Mouse (Mus musculus): ENCODE results near the gene Wdr13.
"Not testable (repeated sequence)": the region's sequence is repeated elsewhere in the genome, so short reads cannot be mapped to it uniquely, and the experiment has no call there.

Wdr13 gene

DNA sequence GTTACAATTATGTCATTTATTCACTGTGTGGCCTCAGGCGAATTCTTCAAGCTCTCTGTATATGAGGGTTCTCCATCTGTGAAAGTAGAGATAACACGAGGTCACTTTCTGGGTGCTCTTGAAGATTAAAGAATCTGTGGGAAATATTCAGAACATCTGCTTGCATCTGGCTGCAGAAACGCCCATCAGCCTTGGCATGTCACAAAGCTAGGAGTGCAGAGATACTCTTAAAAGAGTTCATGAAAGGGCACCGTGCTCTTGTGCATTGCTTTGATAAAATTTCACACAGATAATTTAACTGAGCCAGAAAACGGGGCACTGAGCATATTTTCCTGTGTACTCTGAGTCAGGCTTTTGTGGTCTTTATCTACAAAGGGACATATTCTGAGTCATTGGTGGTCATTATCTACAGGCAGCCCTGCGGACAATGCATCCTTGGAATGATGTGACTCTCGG, 30.5 kb downstream of the Wdr13 start:
- DNase-seq = no peak

DNA sequence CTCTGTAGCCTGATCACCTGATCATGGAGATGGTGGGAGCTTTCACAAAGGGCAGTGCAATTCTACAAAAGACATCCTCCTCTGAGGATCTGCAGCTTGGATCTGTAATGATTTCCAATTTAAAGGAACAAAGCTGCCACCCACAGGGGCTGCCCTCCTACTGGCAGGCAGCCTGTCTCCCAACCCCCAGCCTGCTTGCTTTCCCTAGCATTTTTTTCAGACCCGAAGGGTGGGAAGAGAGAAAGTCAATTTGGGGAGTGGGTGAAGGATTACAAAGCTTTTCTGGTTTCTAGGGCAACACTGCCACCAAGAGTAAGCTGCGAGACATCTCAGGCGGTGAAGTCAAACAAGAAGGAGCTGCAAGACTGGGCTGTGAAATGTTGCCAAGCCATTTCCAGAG, 31.7 kb downstream of the Wdr13 start:
- DNase-seq = no peak

DNA sequence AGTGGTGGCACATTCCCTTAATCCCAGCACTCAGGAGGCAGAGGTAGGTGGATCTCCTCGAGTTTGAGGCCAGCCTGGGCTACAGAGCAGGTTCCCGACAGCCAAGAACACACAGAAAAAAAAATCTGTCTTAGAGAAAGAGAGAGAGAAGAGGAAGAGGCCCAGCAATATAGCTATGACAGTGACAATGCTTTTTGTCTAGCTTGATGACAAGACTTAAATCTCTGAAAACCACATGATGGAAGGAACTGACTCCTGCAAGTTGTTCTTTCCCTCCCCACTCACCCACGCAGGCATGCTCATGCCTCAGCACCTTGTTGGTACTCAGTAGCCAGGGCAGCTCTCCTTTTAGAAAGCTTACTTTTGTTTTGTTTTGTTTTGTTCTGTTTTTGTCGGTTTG, 33.3 kb downstream of the Wdr13 start:
- DNase-seq = no peak

DNA sequence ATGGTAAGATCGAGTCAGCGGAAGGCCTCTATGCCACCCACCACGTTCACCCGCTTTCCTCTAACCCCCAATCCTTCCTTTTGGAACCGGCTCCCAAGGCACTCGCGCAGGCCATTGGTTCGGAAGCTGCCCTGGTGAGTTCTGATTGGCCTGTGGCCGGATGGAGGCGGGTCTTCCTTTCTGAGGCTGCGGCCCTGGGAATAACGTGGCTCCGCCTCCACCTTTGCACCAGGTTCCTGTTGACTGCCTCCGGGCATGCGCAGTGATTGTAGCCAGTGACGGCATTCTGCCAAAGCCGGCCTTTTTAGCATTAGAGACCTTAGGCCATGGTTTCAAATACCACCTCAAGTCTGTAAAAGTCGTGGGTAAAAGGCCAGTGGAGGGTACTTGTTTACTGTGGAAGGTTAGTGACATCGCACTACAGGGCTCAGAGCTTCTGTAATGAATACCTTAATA, 35.9 kb downstream of the Wdr13 start:
- DNase-seq = peak; percentile 89 to 91

DNA sequence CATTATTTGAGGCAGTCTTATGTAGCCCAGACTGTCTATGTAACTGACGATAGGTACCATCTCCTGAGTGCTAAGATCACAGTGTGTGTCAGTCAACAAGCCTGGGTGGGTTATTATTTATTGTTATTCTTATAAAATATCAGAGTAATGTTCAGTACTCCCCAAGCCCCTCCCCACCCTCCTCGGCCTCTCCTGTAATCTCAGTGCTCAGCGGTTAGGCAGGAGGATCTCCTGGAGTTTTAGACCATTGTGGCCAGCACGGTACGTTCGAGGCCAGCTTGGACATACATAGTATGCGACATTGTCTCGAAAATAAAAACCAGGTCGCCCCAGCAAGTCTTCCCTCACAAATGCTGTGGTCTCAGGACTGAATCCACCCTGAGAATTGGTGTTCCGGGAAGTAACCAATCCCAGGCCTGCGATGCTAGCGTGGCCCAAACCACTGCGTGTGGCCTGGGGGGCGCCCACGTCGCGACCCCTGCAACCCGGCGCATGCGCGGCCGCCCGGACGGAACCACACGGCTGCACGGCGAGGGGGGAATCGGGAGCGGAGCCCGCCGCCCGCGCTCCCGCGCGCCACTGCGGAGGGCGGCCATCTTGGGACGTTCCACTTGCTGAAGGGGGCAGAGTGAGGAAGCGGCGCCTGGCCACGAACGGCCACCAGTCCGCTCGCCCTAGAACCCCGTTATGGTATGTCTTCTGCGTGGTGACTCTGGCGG, 36.5 kb downstream of the Wdr13 start:
- DNase-seq = peak; percentile 73 to 87

DNA sequence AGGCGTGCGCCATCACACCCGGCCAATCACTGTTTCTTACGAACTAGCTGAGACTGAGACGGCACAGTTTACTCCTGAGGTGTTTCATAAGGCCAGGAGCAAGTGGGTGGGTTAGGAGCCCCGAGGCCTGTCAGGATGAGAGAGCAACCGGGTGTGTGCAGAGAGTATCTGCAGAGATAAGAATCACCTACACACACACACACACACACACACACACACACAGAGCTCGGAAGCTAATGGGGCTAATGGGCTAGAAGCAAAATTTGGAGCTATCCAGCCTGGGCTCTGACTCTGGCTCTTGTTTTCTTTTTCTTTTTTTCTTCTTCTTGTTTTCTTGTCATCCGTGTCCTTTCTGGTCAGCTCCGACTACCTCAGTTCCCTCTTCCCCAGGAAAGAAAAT, 37.1 kb downstream of the Wdr13 start:
- no peak for DNase-seq

DNA sequence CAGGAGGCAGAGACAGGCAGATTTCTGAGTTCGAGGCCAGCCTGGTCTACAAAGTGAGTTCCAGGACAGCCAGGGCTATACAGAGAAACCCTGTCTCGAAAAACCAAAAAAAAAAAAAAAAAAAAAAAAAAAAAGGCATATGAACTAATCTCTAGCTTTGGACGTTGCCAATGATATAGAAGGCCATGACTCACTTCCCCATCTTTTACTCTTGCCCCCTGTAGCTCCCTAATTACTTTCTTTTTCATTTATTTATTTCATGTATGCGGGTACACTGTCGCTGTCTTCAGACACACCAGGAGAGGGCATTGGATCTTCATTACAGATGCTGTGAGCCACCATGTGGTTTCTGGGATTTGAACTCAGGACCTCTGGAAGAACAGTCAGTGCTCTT, 41.7 kb downstream of the Wdr13 start:
- DNase-seq = not testable (repeated sequence)

DNA sequence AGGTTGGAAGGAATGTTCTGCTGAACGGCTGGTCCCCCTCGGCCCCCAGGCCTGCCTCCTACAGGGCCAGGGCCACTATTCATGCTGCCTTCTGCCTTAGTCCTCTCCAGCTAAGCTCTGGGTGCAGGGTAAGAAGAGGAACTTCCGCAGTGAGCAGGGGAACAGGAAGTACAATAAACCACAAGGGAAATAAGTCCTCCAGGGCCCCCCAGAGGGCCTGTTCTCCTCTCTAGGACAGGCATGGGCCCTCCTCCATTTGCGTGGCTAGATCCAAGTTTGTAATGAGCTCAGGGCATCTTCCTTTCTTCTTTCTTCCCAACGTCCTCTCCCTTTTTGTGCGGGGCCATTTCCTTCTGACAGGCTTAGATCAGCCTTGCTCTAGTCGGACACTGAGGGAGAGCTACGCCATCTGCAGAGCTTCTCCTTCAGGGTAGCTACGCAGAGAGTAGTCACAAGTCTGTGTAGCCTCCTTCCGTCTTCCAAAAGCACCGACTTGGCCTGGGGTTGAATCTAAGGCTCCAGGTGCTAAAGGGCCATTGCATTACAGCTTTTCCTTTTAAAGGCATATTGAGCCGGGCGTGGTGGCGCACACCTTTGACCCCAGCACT, 42.2 kb downstream of the Wdr13 start, which contains the start of gene Was:
Gene Was (minus strand): TSS at position 153 of the 608 bp plus-strand sequence.
- DNase-seq = peak; percentile 43 to 45

DNA sequence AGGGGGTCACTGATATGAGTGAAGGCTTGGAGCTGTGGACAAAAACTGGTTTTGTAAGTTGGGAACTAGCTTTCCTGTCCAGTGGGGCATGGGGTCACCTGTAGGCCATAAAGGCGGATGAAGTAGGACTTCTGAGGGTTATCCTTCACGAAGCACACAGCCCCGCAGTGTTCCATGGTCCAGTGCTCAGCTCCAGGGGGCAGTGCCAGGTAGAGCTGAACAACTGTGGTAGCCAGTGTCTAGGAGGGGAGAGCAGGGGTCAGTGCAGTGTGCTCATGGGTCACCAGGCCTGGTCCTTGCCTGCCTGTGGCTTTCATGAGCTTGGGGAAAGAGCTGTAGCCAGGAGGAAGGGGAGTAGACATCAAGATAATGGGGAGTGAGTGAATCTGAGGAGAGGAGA, 42.9 kb downstream of the Wdr13 start:
- DNase-seq = no peak

DNA sequence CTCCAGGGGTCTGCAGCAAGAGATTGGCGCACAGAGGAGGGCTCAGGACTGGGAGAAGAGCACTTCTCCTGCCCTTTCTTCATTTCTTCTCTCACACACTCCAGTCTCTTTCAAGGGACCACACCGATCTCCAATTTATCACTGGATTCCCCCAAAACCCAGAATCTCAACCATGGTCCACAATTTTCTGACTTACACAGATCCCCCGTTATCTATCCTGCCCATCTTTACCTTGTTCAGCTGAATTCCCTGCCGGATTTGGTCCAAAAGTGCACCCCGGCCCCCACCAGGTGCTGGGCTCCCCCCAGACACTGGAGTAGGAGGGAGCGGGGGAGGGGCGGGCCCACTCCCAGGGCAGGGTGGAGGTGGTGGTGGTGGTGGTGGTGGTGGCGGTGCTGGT, 47.1 kb downstream of the Wdr13 start:
- DNase-seq = no peak

DNA sequence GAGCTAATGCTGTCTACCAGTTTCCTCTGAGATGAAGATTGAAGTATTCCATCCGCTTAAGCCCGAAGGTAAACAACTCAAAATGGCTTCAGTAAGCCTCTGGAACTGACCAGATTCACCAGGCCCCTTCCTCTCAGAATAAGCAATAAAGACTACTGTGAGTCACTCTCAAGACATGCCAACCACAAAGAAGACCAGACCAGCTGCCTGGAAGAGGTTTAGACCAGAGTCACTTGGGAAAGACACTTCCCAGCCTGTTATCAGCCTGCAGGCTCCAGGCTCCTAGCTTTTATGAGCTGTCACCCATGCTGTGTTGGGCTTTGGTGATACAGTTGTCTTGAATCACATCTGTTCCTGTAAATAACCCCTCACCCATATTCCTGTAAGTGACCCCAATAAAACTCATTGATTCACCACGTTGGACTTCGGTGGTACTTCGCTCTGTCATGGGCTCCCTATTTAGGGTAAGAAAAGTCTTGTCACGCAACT, 47.9 kb downstream of the Wdr13 start:
- DNase-seq = no peak

DNA sequence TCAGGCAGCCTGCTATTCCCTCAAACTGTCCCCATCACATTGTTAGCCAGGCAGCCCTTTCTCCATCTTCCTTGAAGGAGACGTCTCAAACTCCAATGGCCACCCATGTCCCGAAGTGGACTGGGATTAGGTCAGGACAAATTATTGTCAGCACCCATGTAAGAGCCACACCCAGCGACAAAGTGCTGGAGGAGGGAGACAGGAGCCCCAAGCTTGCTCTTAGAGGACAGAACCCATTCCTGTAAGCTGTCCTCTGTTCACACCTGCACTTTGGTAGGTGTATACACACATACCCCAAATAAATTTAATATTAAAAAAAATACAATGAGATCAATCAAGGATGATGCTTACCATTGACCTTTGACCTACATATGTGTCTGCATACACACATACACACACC, 57.6 kb downstream of the Wdr13 start:
- no peak for DNase-seq

DNA sequence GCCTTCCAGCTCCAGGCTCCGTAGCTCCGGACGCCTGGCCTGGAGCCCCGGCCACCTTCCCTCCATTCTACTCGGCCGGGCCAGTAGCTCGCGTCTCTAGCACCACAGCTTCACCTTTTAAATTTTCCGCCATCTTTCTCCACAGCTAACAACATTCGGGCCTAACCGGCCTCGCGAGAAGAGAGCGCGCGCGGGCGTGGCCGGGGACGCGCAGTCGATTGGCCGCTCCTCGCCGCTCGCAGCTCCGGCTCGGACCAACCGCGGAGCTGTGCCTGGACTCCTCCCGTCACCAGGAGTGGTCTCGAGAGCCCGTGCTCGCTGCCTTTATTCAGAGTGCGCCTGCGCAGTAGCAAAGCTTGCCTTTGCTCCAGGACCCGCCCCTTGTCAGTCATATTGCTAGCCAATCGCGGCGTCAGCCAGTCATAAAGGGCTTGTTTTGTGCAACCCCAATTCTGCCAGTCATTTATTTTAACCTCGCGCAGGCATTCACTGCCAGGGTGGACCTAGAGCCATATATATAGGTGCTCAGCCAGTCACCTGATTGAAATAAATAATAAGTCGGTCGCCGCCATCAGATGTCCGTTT, 58.2 kb downstream of the Wdr13 start, which contains the start of gene Suv39h1:
Gene Suv39h1 (minus strand): TSS at position 331 of the 585 bp plus-strand sequence.
- DNase-seq = peak; percentile 75 to 89

DNA sequence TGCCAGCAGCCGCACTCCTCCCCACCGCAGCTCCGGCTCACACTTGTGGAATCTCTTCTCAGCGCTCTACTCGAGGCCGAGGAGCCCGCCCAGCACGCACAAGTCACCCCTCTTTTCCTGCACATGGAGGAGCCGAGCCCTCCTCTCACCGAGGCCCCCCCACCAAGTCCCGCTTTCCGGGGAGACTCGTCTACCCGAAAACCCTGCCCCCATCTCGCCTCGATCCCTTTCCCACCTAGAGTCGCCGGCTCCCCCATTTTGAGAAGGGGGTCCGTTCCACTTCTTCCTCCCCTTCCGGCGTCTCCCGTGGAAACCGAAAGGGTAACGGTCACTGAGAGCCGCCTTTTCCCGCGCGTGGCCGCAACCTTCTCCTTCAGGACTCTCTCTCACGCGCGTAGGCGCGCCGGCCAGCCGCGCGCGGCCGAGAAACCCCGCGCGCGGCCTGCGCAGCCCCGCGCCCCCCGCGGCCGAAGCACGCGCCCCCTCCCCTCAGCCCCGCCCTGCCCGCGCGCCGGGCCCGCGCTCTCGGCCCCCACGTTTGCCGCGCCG, 58.7 kb downstream of the Wdr13 start:
- peak; percentile 10 to 16 for DNase-seq
